Mouse (Mus musculus) forebrain, embryonic 11.5 days (tissue): Measurements from ENCODE around the gene Strn4. TPM values are rescaled to one million over a fixed set of nuclear protein-coding genes. Genes with fewer than 3 reads are reported as not detected.

ENCODE experiments used
- ATAC-seq: fragments of 200-750 bp; cut with Nextera tagmentation; replicated peaks from 2 replicates; pipeline ENCODE4 v1.8.0; 2017; ENCODE audit warnings: moderate TSS enrichment; ENCODE audit not compliant: low FRiP score
- DNase-seq: peaks from one replicate; pipeline ENCODE4 v3.0.0-alpha.2; 2017; ENCODE audit warnings: low spot score
- H3K27ac ChIP-seq: fragments of 300-500 bp; sonication (generic); 2 replicates; pipeline ENCODE4 v1.5.1; 2014; ENCODE audit warnings: low read depth, low read length
- H3K27me3 ChIP-seq: fragments of 300-500 bp; sonication (generic); 2 replicates; pipeline ENCODE4 v1.6.1; 2014; ENCODE audit warnings: mild to moderate bottlenecking, low read length, mixed read lengths; ENCODE audit not compliant: control insufficient read depth, insufficient read depth
- H3K36me3 ChIP-seq: fragments of 300-500 bp; sonication (generic); 2 replicates; pipeline ENCODE4 v1.6.1; 2014; ENCODE audit warnings: mild to moderate bottlenecking, low read length, moderate library complexity, mixed read lengths; ENCODE audit not compliant: control insufficient read depth, insufficient read depth
- H3K4me1 ChIP-seq: fragments of 300-500 bp; sonication (generic); replicated peaks from 2 replicates; pipeline ENCODE4 v1.6.1; 2014; ENCODE audit warnings: low read length, mixed read lengths; ENCODE audit not compliant: control insufficient read depth, insufficient read depth
- H3K4me2 ChIP-seq: fragments of 300-500 bp; sonication (generic); 2 replicates; pipeline ENCODE4 v1.6.1; 2014; ENCODE audit warnings: low read depth, mild to moderate bottlenecking, low read length, moderate library complexity, mixed read lengths; ENCODE audit not compliant: severe bottlenecking
- H3K4me3 ChIP-seq: fragments of 300-500 bp; sonication (generic); 2 replicates; pipeline ENCODE4 v1.5.1; 2014; ENCODE audit warnings: low read depth, low read length
- H3K9ac ChIP-seq: fragments of 300-500 bp; sonication (generic); 2 replicates; pipeline ENCODE4 v1.6.1; 2014; ENCODE audit warnings: low read length
- H3K9me3 ChIP-seq: fragments of 300-500 bp; sonication (generic); 2 replicates; pipeline ENCODE4 v1.6.1; 2016; ENCODE audit warnings: low read length, mixed read lengths; ENCODE audit not compliant: control insufficient read depth
- WGBS: fragments of 180-500 bp; shearing (Covaris S2); extraction: QIAGEN DNeasy Blood & Tissue Kit; methylation state at CpG from one replicate; pipeline ENCODE4 v1.1.7; 2014; 5-methylcytosine and 5-hydroxymethylcytosine counted together
- polyA plus RNA-seq: library from polyadenylated mRNA; unstranded; fragments of >200 nt; fragmentation: Nextera tagmentation; extraction: Ambion mirVana; gene quantifications from 2 replicates; pipeline ENCODE4 v1.2.1, GENCODE M21; 2014

Gene Strn4
- polyA plus RNA-seq, 1 experiment from 2014 or later: 137 TPM

GRCm38 (mm10) chr7:16871600-16871999 is 55.9 kb downstream of the Strn4 start:
- H3K27me3 ChIP-seq: no peaks in the 10 kb centered on the region
- 84% methylated on average over 10 of the region's 10 CpGs for WGBS
- no peaks in the 10 kb centered on the region; the same call in 1 of the 2 replicates for H3K36me3 ChIP-seq
- H3K4me3 ChIP-seq: no peak overlapping the region
- H3K4me2 ChIP-seq: no peak overlapping the region
- DNase-seq (no peak), ATAC-seq (no peak)
- H3K9me3 ChIP-seq: no peaks in the 10 kb centered on the region
- H3K27ac ChIP-seq: no peak overlapping the region
- H3K4me1 ChIP-seq: peaks cover 9% of the 10 kb centered on the region
- no peak overlapping the region for H3K9ac ChIP-seq

DNA sequence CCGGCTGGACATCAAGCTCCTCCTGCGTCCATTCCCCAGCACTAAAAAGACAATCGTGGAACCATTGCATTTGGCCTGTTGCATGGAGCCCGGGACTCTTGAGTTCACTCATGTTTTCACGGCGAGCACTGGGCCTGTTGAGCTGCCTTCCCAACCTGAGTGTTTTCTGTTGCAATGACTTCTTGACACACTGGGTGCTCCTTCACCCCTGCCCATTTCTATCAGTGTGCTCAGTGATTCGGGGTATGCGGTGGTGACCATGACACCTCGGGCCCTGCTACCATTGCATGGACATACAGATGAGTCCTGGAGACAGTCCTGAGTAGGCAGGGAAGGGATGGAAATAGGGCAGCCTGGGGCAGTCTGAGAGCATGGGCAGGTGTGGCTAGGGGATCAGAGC is 56.8 kb downstream of the Strn4 start:
- peaks cover 16% of the 10 kb centered on the region for H3K4me1 ChIP-seq
- ATAC-seq: no peak
- WGBS: 94% methylated on average over 9 of the region's 9 CpGs

DNA sequence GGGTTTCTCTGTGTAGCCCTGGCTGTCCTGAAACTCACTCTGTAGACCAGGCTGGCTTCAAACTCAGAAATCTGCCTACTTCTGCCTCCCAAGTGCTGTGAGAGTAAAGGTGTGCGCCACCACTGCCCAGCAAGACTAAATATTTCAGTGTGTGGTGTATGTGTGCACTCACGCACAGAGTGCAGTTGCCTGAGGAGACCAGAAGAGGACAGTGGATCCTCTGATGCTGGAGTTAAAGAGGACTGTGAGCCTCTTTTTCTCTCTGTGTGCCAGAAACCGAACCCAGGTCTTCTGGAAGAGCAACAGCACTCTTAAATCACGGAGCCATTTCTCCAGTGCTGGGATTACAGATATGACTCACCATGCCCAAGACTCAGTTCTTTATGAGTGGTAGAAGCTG is 57.7 kb downstream of the Strn4 start:
- H3K9ac ChIP-seq: no peak overlapping the region
- 92% methylated on average over 4 of the region's 4 CpGs for WGBS
- H3K27me3 ChIP-seq: no peaks in the 10 kb centered on the region
- no peak overlapping the region for H3K4me2 ChIP-seq
- peaks cover 16% of the 10 kb centered on the region for H3K4me1 ChIP-seq
- no peak for DNase-seq
- H3K27ac ChIP-seq: no peak overlapping the region
- no peaks in the 10 kb centered on the region; the same call in 1 of the 2 replicates for H3K9me3 ChIP-seq
- H3K36me3 ChIP-seq: no peaks in the 10 kb centered on the region
- no peak overlapping the region for H3K4me3 ChIP-seq
- no peak for ATAC-seq

More for the DNA sequence above, 56.8 kb downstream of the Strn4 start:
- no peak overlapping the region for H3K4me2 ChIP-seq
- no peaks in the 10 kb centered on the region; the same call in 1 of the 2 replicates for H3K36me3 ChIP-seq
- no peaks in the 10 kb centered on the region for H3K27me3 ChIP-seq
- no peaks in the 10 kb centered on the region for H3K9me3 ChIP-seq
- DNase-seq: no peak
- no peak overlapping the region for H3K9ac ChIP-seq
- H3K27ac ChIP-seq: no peak overlapping the region
- no peak overlapping the region for H3K4me3 ChIP-seq

DNA sequence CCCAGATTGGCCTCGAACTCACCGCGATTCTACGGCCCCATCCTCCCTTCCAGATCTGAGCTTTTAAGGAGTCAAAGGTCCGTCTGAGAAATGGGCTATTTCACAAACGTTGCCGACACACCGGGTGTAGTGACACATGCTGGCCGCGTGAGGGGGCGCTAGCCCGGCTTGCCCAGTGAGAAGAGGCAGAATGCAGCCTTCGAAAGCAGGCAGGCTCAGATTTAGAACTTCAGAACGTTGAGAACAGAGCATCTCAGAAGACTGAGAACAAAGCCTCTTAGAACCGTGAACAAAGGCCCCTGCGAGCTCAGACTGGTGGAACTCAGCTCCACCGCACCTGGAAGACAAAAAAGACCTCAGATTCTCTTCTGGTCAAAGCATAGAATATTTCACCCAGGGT is 58.5 kb downstream of the Strn4 start:
- no peaks in the 10 kb centered on the region for H3K27me3 ChIP-seq
- peak overlapping the region; percentile 27 for H3K4me3 ChIP-seq
- peaks cover 16% of the 10 kb centered on the region for H3K4me1 ChIP-seq
- no peaks in the 10 kb centered on the region; the same call in 1 of the 2 replicates for H3K9me3 ChIP-seq
- H3K4me2 ChIP-seq: peak overlapping the region; percentile 46
- ATAC-seq: no peak
- 4% methylated on average over 17 of the region's 17 CpGs for WGBS
- H3K9ac ChIP-seq: peak overlapping the region; percentile 39
- H3K27ac ChIP-seq: peak overlapping the region; percentile 92
- H3K36me3 ChIP-seq: no peaks in the 10 kb centered on the region
- peak; percentile 89 for DNase-seq

- Histone ChIP-seq H3K4me1 (peaks cover 16% of the 10 kb centered on the region), H3K27me3 (no peaks in the 10 kb centered on the region), H3K36me3 (no peaks in the 10 kb centered on the region), H3K27ac (peak overlapping the region; percentile 92), H3K4me2 (peak overlapping the region; percentile 95), H3K9ac (peak overlapping the region; percentile 39), H3K9me3 (no peaks in the 10 kb centered on the region; the same call in 1 of the 2 replicates), H3K4me3 (peak overlapping the region; percentile 69)
- under 1% methylated on average over 33 of the region's 33 CpGs for WGBS
- DNase-seq (peak; percentile 100), ATAC-seq (peak; percentile 97)
Observed at GRCm38 (mm10) chr7:16874756-16875309, 59.1 kb downstream of the Strn4 start.

GRCm38 (mm10) chr7:16875310-16875325 is 59.4 kb downstream of the Strn4 start, which contains the start of gene Dact3:
Gene Dact3 (plus strand): TSS chr7:16875317.
- peak within 1 kb of the TSS; percentile 74 for H3K9ac ChIP-seq
- H3K4me3 ChIP-seq: peak within 1 kb of the TSS; percentile 69
- DNase-seq: no peak
- peaks cover 18% of the 10 kb centered on the region for H3K4me1 ChIP-seq
- H3K27me3 ChIP-seq: no peaks in the 10 kb centered on the region
- 0% methylated on average over 1 of the region's 1 CpGs for WGBS
- peak within 1 kb of the TSS; percentile 92 for H3K27ac ChIP-seq
- H3K4me2 ChIP-seq: peak within 1 kb of the TSS; percentile 95
- no peaks in the 10 kb centered on the region for H3K36me3 ChIP-seq
- ATAC-seq: no peak
- H3K9me3 ChIP-seq: no peaks in the 10 kb centered on the region; the same call in 1 of the 2 replicates

GRCm38 (mm10) chr7:16875326-16875725 is 59.6 kb downstream of the Strn4 start:
- H3K9me3 ChIP-seq: no peaks in the 10 kb centered on the region; the same call in 1 of the 2 replicates
- peak overlapping the region; percentile 95 for H3K4me2 ChIP-seq
- peak overlapping the region; percentile 69 for H3K4me3 ChIP-seq
- H3K4me1 ChIP-seq: peaks cover 20% of the 10 kb centered on the region
- WGBS: 0% methylated on average over 36 of the region's 42 CpGs
- no peaks in the 10 kb centered on the region for H3K36me3 ChIP-seq
- H3K9ac ChIP-seq: peak overlapping the region; percentile 74
- H3K27me3 ChIP-seq: no peaks in the 10 kb centered on the region
- H3K27ac ChIP-seq: no peak overlapping the region
- ATAC-seq (peak; percentile 47; the same call in 1 of the 2 replicates), DNase-seq (no peak)

DNA sequence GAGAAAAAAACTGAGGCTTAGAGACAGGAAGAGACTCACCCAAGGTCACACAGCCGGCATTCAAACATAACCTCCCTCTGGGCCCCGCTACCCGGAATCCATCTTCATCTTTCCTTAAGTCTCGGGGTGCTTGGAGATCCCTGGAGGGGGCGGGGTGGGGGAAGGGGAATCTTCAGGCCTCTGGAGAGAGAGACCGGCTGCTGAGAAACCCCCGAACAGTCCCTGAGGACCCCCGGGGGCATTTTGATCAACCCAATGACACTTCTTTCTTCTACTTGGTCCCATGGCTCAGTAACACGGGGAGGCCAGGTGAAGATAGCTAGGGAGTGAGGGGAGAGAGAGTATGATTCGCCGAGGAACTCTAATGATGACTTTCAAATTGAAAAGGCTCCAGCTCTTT is 60.3 kb downstream of the Strn4 start:
- ATAC-seq (no peak), DNase-seq (peak; percentile 67)
- no peaks in the 10 kb centered on the region for H3K27me3 ChIP-seq
- peak overlapping the region; percentile 69 for H3K4me3 ChIP-seq
- H3K36me3 ChIP-seq: no peaks in the 10 kb centered on the region
- 7% methylated on average over 11 of the region's 11 CpGs for WGBS
- H3K4me2 ChIP-seq: peak overlapping the region; percentile 95
- H3K27ac ChIP-seq: peak overlapping the region; percentile 37; the same call in 1 of the 2 replicates
- H3K4me1 ChIP-seq: peaks cover 27% of the 10 kb centered on the region
- H3K9me3 ChIP-seq: no peaks in the 10 kb centered on the region; the same call in 1 of the 2 replicates
- peak overlapping the region; percentile 74 for H3K9ac ChIP-seq

DNA sequence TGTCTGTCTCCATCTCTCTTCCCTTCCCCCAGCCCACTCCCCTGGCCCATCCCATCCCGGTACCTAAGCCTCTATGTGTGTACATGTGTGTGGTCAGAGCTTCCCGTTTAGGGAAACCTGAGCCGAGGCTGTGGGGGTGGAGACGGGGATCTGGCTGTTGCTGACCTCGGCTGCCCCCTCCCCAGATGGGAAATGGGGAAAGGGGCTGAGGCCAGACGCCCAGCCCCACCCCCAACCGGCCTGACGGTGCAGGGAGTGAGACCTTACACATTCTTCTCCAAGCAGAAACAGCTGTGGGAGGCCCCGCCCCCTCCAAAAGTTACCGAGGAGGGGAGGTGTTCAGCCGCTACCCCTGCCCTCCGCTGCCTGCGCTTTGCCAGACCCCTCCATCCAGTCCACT is 60.9 kb downstream of the Strn4 start:
- Histone ChIP-seq H3K4me3 (peak overlapping the region; percentile 69), H3K9me3 (no peaks in the 10 kb centered on the region; the same call in 1 of the 2 replicates), H3K9ac (peak overlapping the region; percentile 74), H3K36me3 (no peaks in the 10 kb centered on the region), H3K27ac (peak overlapping the region; percentile 57; the same call in 1 of the 2 replicates), H3K4me2 (peak overlapping the region; percentile 95), H3K27me3 (no peaks in the 10 kb centered on the region), H3K4me1 (peaks cover 27% of the 10 kb centered on the region)
- WGBS: 3% methylated on average over 12 of the region's 13 CpGs
- ATAC-seq (no peak), DNase-seq (peak; percentile 82)
